Comparison of ENCODE assay signal across 10 mouse cellular contexts in genomic region chr13:69002173-69002572, GRCm38 (mm10). TPM values are rescaled to one million over a fixed set of nuclear protein-coding genes. Genes with fewer than 3 reads are reported as not detected.
DNase-seq lines count a peak whose midpoint lies in the region; ATAC-seq and TF ChIP-seq lines count a peak whose summit lies in the region.
"Had no signal": no experiment of that assay in that cellular context is flagged by ENCODE, and none has a peak within 500 bp of the region (broad histone marks: within the 10 kb centered on the region; RNA-seq: fewer than 3 reads in every experiment).

No protein-coding gene starts in this region.

- DNase-seq in heart, postnatal 0 days (ENCODE audit: low spot score): peak; percentile 23
- DNase-seq in ES-E14 (ENCODE audit: low read depth, low spot score): peak; percentile 53
- peak; percentile 64 to 71 for DNase-seq in cerebellum, postnatal 14 days
- peak; percentile 57 for DNase-seq in heart, postnatal 4 days
- peak; percentile 79 to 86 for DNase-seq in left cerebral cortex, postnatal 25 days (ENCODE audit: low spot score in 2 of 2)
- peak; percentile 79 for DNase-seq in right cerebral cortex, adult 18-20 months
- DNase-seq in spleen, adult 18-20 months: no peak

- no peak overlapping the region for H3K4me3 ChIP-seq in heart, postnatal 0 days (ENCODE audit: low read depth, low read length)
- no peak overlapping the region for H3K4me3 ChIP-seq in heart, embryonic 11.5 days (ENCODE audit: low read depth, low read length)
- H3K4me3 ChIP-seq in ES-E14 (ENCODE audit: insufficient read depth in 1 of 2, low read depth in 1 of 2, low read length in 2 of 2, poor library complexity in 1 of 2, severe bottlenecking in 1 of 2): no peak overlapping the region
- H3K4me3 ChIP-seq: hindbrain, embryonic 15.5 days had no signal

- H3K27me3 ChIP-seq in heart, postnatal 0 days (ENCODE audit: control insufficient read depth, insufficient read depth, low read length): peaks cover 32% of the 10 kb centered on the region
- H3K27me3 ChIP-seq in heart, embryonic 11.5 days (ENCODE audit: control insufficient read depth, insufficient read depth, low read length): peaks cover 33% of the 10 kb centered on the region

- no peak for ATAC-seq in heart, postnatal 0 days (ENCODE audit: insufficient read depth, low read depth)
- ATAC-seq in heart, embryonic 11.5 days (replicated peaks; ENCODE audit: insufficient number of reproducible peaks, low FRiP score, low TSS enrichment): no peak

- peaks cover 8% of the 10 kb centered on the region; the same call in 1 of the 2 replicates for H3K4me1 ChIP-seq in heart, postnatal 0 days (ENCODE audit: control insufficient read depth, insufficient read depth)
- peaks cover 5% of the 10 kb centered on the region; the same call in 1 of the 2 replicates for H3K4me1 ChIP-seq in heart, embryonic 11.5 days (ENCODE audit: control insufficient read depth, insufficient read depth, low read length)
- H3K4me1 ChIP-seq in ES-E14 (ENCODE audit: control insufficient read depth in 2 of 2, insufficient read depth in 2 of 2, low read length in 2 of 2, poor library complexity in 1 of 2): no peaks in the 10 kb centered on the region

- in situ Hi-C loops in ES-E14 (cut with MboI; ENCODE audit: low sequenced_read_pairs in 2 of 2, unreplicated experiment in 2 of 2): no loop called here

- H3K9me3 ChIP-seq in heart, postnatal 0 days (replicated peaks; ENCODE audit: control insufficient read depth, low read length): no peaks in the 10 kb centered on the region
- no peaks in the 10 kb centered on the region for H3K9me3 ChIP-seq in heart, embryonic 11.5 days (replicated peaks; ENCODE audit: control insufficient read depth, low read length)
- H3K9me3 ChIP-seq in ES-E14 (ENCODE audit: control insufficient read depth, insufficient read depth, low read depth, low read length): no peaks in the 10 kb centered on the region
- H3K9me3 ChIP-seq: hindbrain, embryonic 15.5 days had no signal

- no peak overlapping the region for H3K4me2 ChIP-seq in heart, postnatal 0 days (ENCODE audit: low read depth, low read length)
- H3K4me2 ChIP-seq in heart, embryonic 11.5 days: no peak overlapping the region
- H3K4me2 ChIP-seq: hindbrain, embryonic 15.5 days had no signal

- WGBS in heart, postnatal 0 days: 23% methylated on average over 4 of the region's 4 CpGs
- WGBS in heart, embryonic 11.5 days (ENCODE audit: insufficient replicate concordance): 19% methylated on average over 4 of the region's 4 CpGs

- H3K36me3 ChIP-seq in heart, postnatal 0 days (replicated peaks; ENCODE audit: control insufficient read depth, insufficient read depth, low read length): no peaks in the 10 kb centered on the region
- H3K36me3 ChIP-seq in heart, embryonic 11.5 days (ENCODE audit: control insufficient read depth, insufficient read depth, low read length): no peaks in the 10 kb centered on the region
- no peaks in the 10 kb centered on the region for H3K36me3 ChIP-seq in ES-E14 (ENCODE audit: control insufficient read depth, insufficient read depth, low read length, poor library complexity, severe bottlenecking)
- H3K36me3 ChIP-seq: hindbrain, embryonic 15.5 days had no signal

- H3K27ac ChIP-seq in heart, postnatal 0 days (ENCODE audit: low read depth): no peak overlapping the region
- H3K27ac ChIP-seq in heart, embryonic 11.5 days (ENCODE audit: low read depth, low read length): no peak overlapping the region
- H3K27ac ChIP-seq in ES-E14 (ENCODE audit: insufficient read depth, low read depth, low read length, poor library complexity, severe bottlenecking): no peak overlapping the region
- H3K27ac ChIP-seq: hindbrain, embryonic 15.5 days had no signal

- TF ChIP-seq CTCF in heart, postnatal 0 days (IDR thresholded peaks at IDR 0.05; ENCODE audit: low read depth): peak; percentile 68

- intact Hi-C loops in left cerebral cortex, postnatal 25 days (cut with DNase I): loop anchor here (1.0 to 10.0 kb wide), 4 partner anchors 73 to 480 kb away; no protein-coding TSS in a partner anchor

- H3K9ac ChIP-seq in heart, postnatal 0 days (replicated peaks; ENCODE audit: low read depth, low read length): no peak overlapping the region
- H3K9ac ChIP-seq in heart, embryonic 11.5 days (ENCODE audit: low read depth, low read length): no peak overlapping the region
- H3K9ac ChIP-seq in ES-E14 (ENCODE audit: insufficient read depth, low read depth, low read length, poor library complexity, severe bottlenecking): no peak overlapping the region
- H3K9ac ChIP-seq: hindbrain, embryonic 15.5 days had no signal

- TF ChIP-seq EP300 in heart, postnatal 0 days (IDR thresholded peaks at IDR 0.05; ENCODE audit: low read depth): no peak

TF ChIP-seq in ES-E14, 5 proteins besides CTCF, POLR2A, EP300 and RAD21:
- TF ChIP-seq MAFK (IDR thresholded peaks at IDR 0.05; ENCODE audit: insufficient read depth, low read depth, low read length): no peak
- peak; percentile 61; the same call in 1 of the 2 replicates for TF ChIP-seq ZC3H11A (IDR thresholded peaks at IDR 0.05; ENCODE audit: borderline replicate concordance, low read depth, low read length)

RNA-seq across cellular contexts. Expression of gene Adcy2, which starts 2.8 kb away (rescaled TPM):
- total RNA-seq in heart, postnatal 0 days (2014; rRNA removed; ENCODE audit: low replicate concordance): 0.34 and 0.77 TPM in 2 replicates
- 0.19 and 0.30 TPM in 2 replicates for polyA plus RNA-seq in heart, postnatal 0 days (2015; fragmentation: Nextera tagmentation; extraction: Ambion mirVana)
- polyA plus RNA-seq in heart, embryonic 11.5 days (2014; fragmentation: Nextera tagmentation; extraction: Ambion mirVana): 0.54 and 0.74 TPM in 2 replicates
- 1.3 and 1.4 TPM in 2 replicates for total RNA-seq in ES-E14 (2012; rRNA removed)
- total RNA-seq in heart, postnatal 4 days (2021): 1 to 10 TPM; 1.0 to 1.3 TPM
- 100 to 1,000 TPM; 122 to 125 TPM for total RNA-seq in left cerebral cortex, postnatal 25 days (2021)
- total RNA-seq: neutrophil, adult 5-6 weeks had no signal

Comparison
In these comparisons a context has a peak if more than half of its experiments do, and no peak if none do; other contexts are left out.
1. DNase-seq: peak in heart, postnatal 0 days (single experiment), ES-E14 (single experiment), cerebellum, postnatal 14 days (2 of 2), heart, postnatal 4 days (single experiment), left cerebral cortex, postnatal 25 days (2 of 2) and right cerebral cortex, adult 18-20 months (single experiment); none in spleen, adult 18-20 months (0 of 2).
2. RNA of gene Adcy2, which starts 2.8 kb away (total RNA-seq): 122 to 125 TPM in left cerebral cortex, postnatal 25 days; 1.3 to 1.4 TPM in ES-E14, 1.0 to 1.3 TPM in heart, postnatal 4 days and 0.34 to 0.77 TPM in heart, postnatal 0 days; every median in the first group is over 10 times any median in the second.